Mouse (Mus musculus): ENCODE measurements at regions not wholly inside any gene's neighbourhood (a gene's known extent, or its start where the extent isn't known, plus 50 kb on each side); places are given as distances from the start of the nearest gene placed in this dataset.
A peak's percentile ranks its signal among the peaks of the same experiment; 100 is the strongest.

DNA sequence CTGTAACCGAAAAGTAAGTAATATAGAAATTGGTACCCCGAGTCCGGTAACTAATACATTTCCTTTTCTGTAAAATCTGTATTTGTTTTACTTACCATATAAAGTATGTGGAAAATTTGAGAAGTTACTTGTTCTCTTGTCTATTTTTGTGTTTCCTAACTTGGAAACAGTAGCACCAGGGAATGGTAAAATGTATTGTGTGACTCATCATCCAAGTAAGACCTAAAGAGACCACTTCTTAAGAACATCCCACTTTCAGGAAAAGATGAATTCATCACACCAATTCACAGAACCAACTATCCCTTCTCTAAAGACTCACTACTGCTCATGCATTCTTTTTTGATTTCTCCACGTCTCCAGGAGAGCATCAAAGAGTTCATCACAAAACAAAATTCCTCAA is 457.6 kb upstream of the Htr2a start:
- no peak overlapping the region for H3K27ac ChIP-seq (replicated peaks; ENCODE audit: low read depth, low read length)
- ATAC-seq (ENCODE audit: low FRiP score, low TSS enrichment): no peak
- no peaks in the 10 kb centered on the region for H3K9me3 ChIP-seq (ENCODE audit: control insufficient read depth, low read length)
- H3K36me3 ChIP-seq (ENCODE audit: control insufficient read depth, insufficient read depth, low read length): no peaks in the 10 kb centered on the region
- no peak overlapping the region for H3K9ac ChIP-seq (replicated peaks; ENCODE audit: low read length)
- H3K4me2 ChIP-seq (ENCODE audit: low read length): no peak overlapping the region
- 87% methylated on average over 4 of the region's 4 CpGs for WGBS
- DNase-seq: no peak
- H3K27me3 ChIP-seq (ENCODE audit: control insufficient read depth, insufficient read depth, low read length): no peaks in the 10 kb centered on the region
- no peaks in the 10 kb centered on the region for H3K4me1 ChIP-seq (ENCODE audit: control insufficient read depth, insufficient read depth, low read length)
- H3K4me3 ChIP-seq (replicated peaks; ENCODE audit: low read depth, low read length): no peak overlapping the region

DNA sequence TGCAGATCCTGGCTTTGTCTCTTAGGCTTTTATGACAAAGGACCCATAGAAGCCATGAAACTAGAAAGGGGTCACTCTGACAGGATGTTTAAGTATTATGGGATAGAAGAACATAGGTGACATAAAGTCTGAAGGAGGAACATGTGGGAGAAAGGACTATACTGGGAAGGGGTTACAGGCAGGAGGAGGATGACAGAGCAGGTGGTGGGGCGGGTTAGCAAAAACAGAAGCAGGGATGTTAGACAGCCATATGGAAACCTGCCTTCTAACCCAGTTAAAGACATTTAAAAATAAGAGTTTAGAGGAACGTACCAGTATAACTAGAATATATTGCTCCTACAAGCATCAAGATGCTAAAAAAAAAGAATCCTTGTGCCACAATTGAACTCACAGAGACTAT is 438.9 kb upstream of the Htr2a start:
- Histone ChIP-seq H3K4me2 (ENCODE audit: low read length) (no peak overlapping the region), H3K36me3 (ENCODE audit: control insufficient read depth, insufficient read depth, low read length) (no peaks in the 10 kb centered on the region)
- 94% methylated on average over 2 of the region's 2 CpGs for WGBS

DNA sequence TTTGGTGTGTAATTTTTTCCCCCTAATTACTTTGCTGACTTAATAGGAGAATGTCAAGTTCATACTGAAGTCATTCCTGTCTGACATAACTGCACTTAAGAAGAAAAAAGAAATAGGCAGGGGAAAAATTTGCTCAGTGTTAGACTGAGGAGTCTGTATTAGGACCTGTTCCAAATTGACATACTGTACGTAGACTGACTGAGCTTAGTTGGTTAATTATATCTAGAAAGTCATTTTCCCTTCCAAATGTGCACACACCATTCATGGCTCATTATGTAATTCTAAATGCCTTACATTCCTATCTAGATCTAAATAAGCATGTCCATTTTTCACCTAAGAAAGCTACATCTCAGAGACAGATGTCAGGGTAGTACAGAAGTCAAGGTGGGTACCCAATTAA is 435.6 kb upstream of the Htr2a start:
- ATAC-seq (ENCODE audit: low FRiP score, low TSS enrichment) (no peak), DNase-seq (no peak)
- no peaks in the 10 kb centered on the region for H3K36me3 ChIP-seq (ENCODE audit: control insufficient read depth, insufficient read depth, low read length)

More for the DNA sequence above, 438.9 kb upstream of the Htr2a start:
- no peak for ATAC-seq (ENCODE audit: low FRiP score, low TSS enrichment)
- no peaks in the 10 kb centered on the region for H3K27me3 ChIP-seq (ENCODE audit: control insufficient read depth, insufficient read depth, low read length)
- H3K9ac ChIP-seq (replicated peaks; ENCODE audit: low read length): no peak overlapping the region
- H3K4me3 ChIP-seq (replicated peaks; ENCODE audit: low read depth, low read length): no peak overlapping the region
- H3K4me1 ChIP-seq (ENCODE audit: control insufficient read depth, insufficient read depth, low read length): no peaks in the 10 kb centered on the region
- H3K9me3 ChIP-seq (ENCODE audit: control insufficient read depth, low read length): no peaks in the 10 kb centered on the region
- H3K27ac ChIP-seq (replicated peaks; ENCODE audit: low read depth, low read length): no peak overlapping the region
- no peak for DNase-seq

DNA sequence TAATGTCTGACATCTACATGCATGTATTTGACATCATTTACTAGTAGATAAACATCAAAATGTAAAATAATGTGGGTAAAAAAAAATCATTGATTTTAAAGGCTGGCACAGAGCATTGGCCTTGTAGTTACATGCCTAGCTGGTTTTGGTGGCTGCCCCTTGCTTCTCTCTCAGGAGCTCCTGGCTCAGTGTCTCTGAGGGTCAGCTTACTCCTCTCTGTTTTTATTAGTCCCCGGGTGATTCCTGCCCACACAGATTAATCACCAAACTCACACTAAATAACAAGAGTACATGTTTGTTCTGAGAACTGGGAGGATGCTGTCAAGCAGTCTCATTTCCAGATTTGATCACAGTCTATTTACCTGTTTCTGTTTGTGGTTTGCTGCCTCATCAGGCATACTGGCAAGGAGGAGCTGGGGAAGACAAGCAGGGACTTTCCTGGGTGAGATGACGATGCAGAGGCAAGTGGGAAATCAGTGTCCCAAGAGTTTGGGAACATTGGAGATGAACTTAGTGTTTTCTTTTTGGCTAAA is 422.7 kb upstream of the Htr2a start:
- Histone ChIP-seq H3K27ac (replicated peaks; ENCODE audit: low read depth, low read length) (no peak overlapping the region), H3K36me3 (ENCODE audit: control insufficient read depth, insufficient read depth, low read length) (no peaks in the 10 kb centered on the region), H3K9ac (replicated peaks; ENCODE audit: low read length) (no peak overlapping the region), H3K9me3 (ENCODE audit: control insufficient read depth, low read length) (no peaks in the 10 kb centered on the region), H3K4me2 (ENCODE audit: low read length) (no peak overlapping the region), H3K27me3 (ENCODE audit: control insufficient read depth, insufficient read depth, low read length) (no peaks in the 10 kb centered on the region), H3K4me3 (replicated peaks; ENCODE audit: low read depth, low read length) (no peak overlapping the region), H3K4me1 (ENCODE audit: control insufficient read depth, insufficient read depth, low read length) (no peaks in the 10 kb centered on the region)
- ATAC-seq (ENCODE audit: low FRiP score, low TSS enrichment) (no peak), DNase-seq (no peak)
- WGBS: 82% methylated on average over 2 of the region's 2 CpGs

More for the DNA sequence above, 435.6 kb upstream of the Htr2a start:
- no peaks in the 10 kb centered on the region for H3K9me3 ChIP-seq (ENCODE audit: control insufficient read depth, low read length)
- H3K27ac ChIP-seq (replicated peaks; ENCODE audit: low read depth, low read length): no peak overlapping the region
- WGBS: 92% methylated on average over 1 of the region's 1 CpGs
- H3K27me3 ChIP-seq (ENCODE audit: control insufficient read depth, insufficient read depth, low read length): no peaks in the 10 kb centered on the region
- H3K4me1 ChIP-seq (ENCODE audit: control insufficient read depth, insufficient read depth, low read length): no peaks in the 10 kb centered on the region
- H3K9ac ChIP-seq (replicated peaks; ENCODE audit: low read length): no peak overlapping the region
- no peak overlapping the region for H3K4me3 ChIP-seq (replicated peaks; ENCODE audit: low read depth, low read length)
- H3K4me2 ChIP-seq (ENCODE audit: low read length): no peak overlapping the region

DNA sequence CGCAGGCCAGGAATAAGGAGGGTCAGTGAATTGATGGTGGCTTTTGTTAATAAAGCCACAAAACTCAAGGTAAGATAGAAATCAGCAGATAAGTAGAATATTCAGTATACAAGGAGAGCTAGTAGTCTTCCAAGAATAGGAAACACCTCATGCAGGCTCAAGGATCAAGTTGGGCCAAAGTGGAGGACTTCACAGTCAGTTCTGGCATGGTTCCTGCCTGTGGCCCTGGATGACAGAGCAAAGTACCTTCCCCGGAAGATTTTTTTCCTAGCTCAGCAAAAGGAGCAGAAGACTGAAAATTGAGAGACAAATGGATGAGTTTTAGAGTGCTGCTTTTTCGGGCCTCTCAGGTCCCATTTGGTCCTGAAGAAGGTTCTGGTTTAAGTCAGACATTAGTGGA is 420.9 kb upstream of the Htr2a start:
- Histone ChIP-seq H3K4me2 (ENCODE audit: low read length) (no peak overlapping the region), H3K27me3 (ENCODE audit: control insufficient read depth, insufficient read depth, low read length) (no peaks in the 10 kb centered on the region), H3K27ac (replicated peaks; ENCODE audit: low read depth, low read length) (no peak overlapping the region), H3K9ac (replicated peaks; ENCODE audit: low read length) (no peak overlapping the region), H3K4me3 (replicated peaks; ENCODE audit: low read depth, low read length) (no peak overlapping the region), H3K4me1 (ENCODE audit: control insufficient read depth, insufficient read depth, low read length) (no peaks in the 10 kb centered on the region), H3K36me3 (ENCODE audit: control insufficient read depth, insufficient read depth, low read length) (no peaks in the 10 kb centered on the region), H3K9me3 (ENCODE audit: control insufficient read depth, low read length) (no peaks in the 10 kb centered on the region)
- DNase-seq (no peak), ATAC-seq (ENCODE audit: low FRiP score, low TSS enrichment) (no peak)
- 88% methylated on average over 3 of the region's 3 CpGs for WGBS

DNA sequence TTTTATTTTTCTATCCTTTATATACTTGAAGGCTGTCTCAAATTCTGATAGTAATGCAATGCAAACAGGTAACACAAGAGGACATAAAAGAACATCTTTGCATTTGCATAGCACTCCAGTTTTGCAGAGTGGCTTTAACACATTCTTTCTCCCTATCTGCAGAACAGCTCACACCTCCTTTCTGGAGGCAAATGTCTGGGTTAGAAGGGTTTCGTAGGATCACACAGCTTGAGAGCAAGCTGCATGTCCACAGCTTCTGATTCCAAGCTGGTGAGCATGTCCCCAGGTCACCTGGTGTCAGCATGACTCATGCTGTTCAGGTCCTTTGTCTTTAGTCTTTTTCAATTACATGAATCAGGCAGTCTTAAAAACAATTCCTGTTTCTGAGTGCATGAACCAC is 418.5 kb upstream of the Htr2a start:
- Histone ChIP-seq H3K27ac (replicated peaks; ENCODE audit: low read depth, low read length) (no peak overlapping the region), H3K9me3 (ENCODE audit: control insufficient read depth, low read length) (no peaks in the 10 kb centered on the region), H3K36me3 (ENCODE audit: control insufficient read depth, insufficient read depth, low read length) (no peaks in the 10 kb centered on the region), H3K4me1 (ENCODE audit: control insufficient read depth, insufficient read depth, low read length) (no peaks in the 10 kb centered on the region), H3K4me3 (replicated peaks; ENCODE audit: low read depth, low read length) (no peak overlapping the region), H3K9ac (replicated peaks; ENCODE audit: low read length) (no peak overlapping the region), H3K4me2 (ENCODE audit: low read length) (no peak overlapping the region), H3K27me3 (ENCODE audit: control insufficient read depth, insufficient read depth, low read length) (no peaks in the 10 kb centered on the region)
- ATAC-seq (ENCODE audit: low FRiP score, low TSS enrichment) (no peak), DNase-seq (no peak)
- WGBS: 85% methylated on average over 1 of the region's 1 CpGs

DNA sequence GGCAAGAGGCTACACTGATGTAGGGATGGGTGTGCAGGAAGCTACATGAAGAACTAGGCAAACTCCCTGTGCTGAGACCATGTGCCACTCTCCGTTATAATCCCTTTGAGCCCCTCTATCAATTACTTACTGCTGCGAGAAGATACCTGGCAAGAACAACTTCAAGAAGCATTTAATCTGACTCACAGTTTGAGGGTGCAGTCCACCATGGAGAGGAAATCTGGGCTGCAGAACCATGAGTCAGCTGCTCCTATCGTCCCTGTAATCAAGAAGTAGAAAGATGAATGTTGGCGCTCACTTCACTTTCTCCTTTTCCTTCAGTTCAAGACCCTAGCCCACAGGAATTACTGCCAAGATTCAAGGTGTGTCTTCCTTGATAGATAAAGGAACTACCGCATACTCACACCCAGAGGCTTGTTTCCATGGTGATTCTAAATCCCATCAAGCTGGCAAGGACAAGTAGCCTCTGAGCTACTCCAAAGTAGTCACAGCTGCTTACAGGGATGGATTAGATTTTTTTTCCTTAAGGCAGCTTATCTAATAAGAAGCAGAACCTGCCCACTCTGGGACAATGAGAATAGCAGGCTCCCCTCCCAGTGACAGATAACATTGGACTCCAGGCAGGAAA is 411.0 kb upstream of the Htr2a start:
- H3K4me2 ChIP-seq (ENCODE audit: low read length): no peak overlapping the region
- no peak for ATAC-seq (ENCODE audit: low FRiP score, low TSS enrichment)
- 59% methylated on average over 5 of the region's 5 CpGs for WGBS
- no peaks in the 10 kb centered on the region for H3K36me3 ChIP-seq (ENCODE audit: control insufficient read depth, insufficient read depth, low read length)
- no peak overlapping the region for H3K27ac ChIP-seq (replicated peaks; ENCODE audit: low read depth, low read length)
- no peaks in the 10 kb centered on the region for H3K27me3 ChIP-seq (ENCODE audit: control insufficient read depth, insufficient read depth, low read length)
- DNase-seq: peak; percentile 38
- H3K9me3 ChIP-seq (ENCODE audit: control insufficient read depth, low read length): no peaks in the 10 kb centered on the region
- no peak overlapping the region for H3K4me3 ChIP-seq (replicated peaks; ENCODE audit: low read depth, low read length)
- no peak overlapping the region for H3K9ac ChIP-seq (replicated peaks; ENCODE audit: low read length)
- H3K4me1 ChIP-seq (ENCODE audit: control insufficient read depth, insufficient read depth, low read length): no peaks in the 10 kb centered on the region

DNA sequence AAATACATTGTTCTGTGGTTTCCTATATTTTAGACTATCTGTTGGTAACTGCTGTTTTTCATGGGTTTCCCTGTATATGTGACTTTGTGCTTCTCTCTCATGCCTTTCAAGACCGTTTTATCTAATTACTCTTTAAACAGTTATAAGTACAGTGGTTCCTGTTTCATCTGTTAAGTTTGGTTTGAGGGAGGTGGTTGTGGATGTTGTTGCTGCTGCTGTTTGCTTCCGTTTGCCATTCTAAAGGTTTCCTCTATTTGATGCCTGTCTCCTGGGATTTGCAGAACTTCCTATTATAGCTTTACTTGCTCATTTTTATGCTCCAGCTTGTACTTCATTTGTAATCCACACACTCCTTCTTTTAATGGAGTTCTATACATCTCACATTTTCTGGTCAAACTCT is 400.4 kb upstream of the Htr2a start:
- WGBS: 72% methylated on average over 2 of the region's 2 CpGs
- no peaks in the 10 kb centered on the region for H3K27me3 ChIP-seq (ENCODE audit: control insufficient read depth, insufficient read depth, low read length)
- H3K4me3 ChIP-seq (replicated peaks; ENCODE audit: low read depth, low read length): no peak overlapping the region
- no peak overlapping the region for H3K9ac ChIP-seq (replicated peaks; ENCODE audit: low read length)
- H3K4me2 ChIP-seq (ENCODE audit: low read length): no peak overlapping the region
- H3K27ac ChIP-seq (replicated peaks; ENCODE audit: low read depth, low read length): no peak overlapping the region
- ATAC-seq (ENCODE audit: low FRiP score, low TSS enrichment): no peak
- H3K9me3 ChIP-seq (ENCODE audit: control insufficient read depth, low read length): no peaks in the 10 kb centered on the region
- no peak for DNase-seq
- no peaks in the 10 kb centered on the region for H3K36me3 ChIP-seq (ENCODE audit: control insufficient read depth, insufficient read depth, low read length)
- no peaks in the 10 kb centered on the region for H3K4me1 ChIP-seq (ENCODE audit: control insufficient read depth, insufficient read depth, low read length)

DNA sequence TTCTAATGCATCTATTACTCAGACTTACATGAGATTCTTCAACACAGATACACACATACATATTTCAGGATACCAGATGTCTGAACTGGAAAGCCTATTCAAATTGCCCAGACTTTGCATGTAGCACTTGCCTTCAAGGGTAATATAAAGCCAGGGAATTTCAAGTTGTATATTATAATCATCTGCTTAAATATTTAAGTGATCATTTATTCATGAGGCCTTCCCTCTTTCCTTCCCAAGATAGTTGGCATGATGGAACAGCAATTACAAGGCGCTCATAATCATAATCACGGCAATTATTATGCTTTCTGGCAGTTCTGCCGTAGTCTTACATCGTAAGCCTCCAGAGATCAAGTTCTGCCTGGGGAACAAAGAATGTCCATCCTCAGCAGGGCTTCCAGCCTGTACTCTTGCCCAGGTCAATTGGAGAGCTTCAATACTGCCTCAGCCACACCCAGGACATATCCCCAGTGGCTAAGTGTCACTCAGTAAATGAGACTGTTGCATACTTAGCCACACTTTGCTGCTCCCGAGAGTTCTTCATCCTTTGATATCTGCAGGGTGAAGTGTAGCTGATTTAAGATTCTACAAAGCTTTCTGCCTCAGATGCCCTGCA is 391.3 kb upstream of the Htr2a start:
- Histone ChIP-seq H3K36me3 (ENCODE audit: control insufficient read depth, insufficient read depth, low read length) (no peaks in the 10 kb centered on the region), H3K4me1 (ENCODE audit: control insufficient read depth, insufficient read depth, low read length) (no peaks in the 10 kb centered on the region), H3K27me3 (ENCODE audit: control insufficient read depth, insufficient read depth, low read length) (no peaks in the 10 kb centered on the region), H3K9ac (replicated peaks; ENCODE audit: low read length) (no peak overlapping the region), H3K4me3 (replicated peaks; ENCODE audit: low read depth, low read length) (no peak overlapping the region), H3K4me2 (ENCODE audit: low read length) (0 out of 2 replicates have a peak overlapping the region, but pooled peaks have one; percentile 1), H3K27ac (replicated peaks; ENCODE audit: low read depth, low read length) (no peak overlapping the region), H3K9me3 (ENCODE audit: control insufficient read depth, low read length) (no peaks in the 10 kb centered on the region)
- DNase-seq (peak; percentile 52), ATAC-seq (ENCODE audit: low FRiP score, low TSS enrichment) (peak; percentile 67; the same call in 1 of the 2 replicates)
- WGBS: 55% methylated on average over 5 of the region's 5 CpGs

Data from midbrain, embryonic 14.5 days (tissue).